Mouse (Mus musculus) E14TG2a.4 (cell line): ENCODE measurements around the gene Pkp2.
A peak's percentile ranks its signal among the peaks of the same experiment; 100 is the strongest.
"Not testable (repeated sequence)": the region's sequence is repeated elsewhere in the genome, so short reads cannot be mapped to it uniquely, and the experiment has no call there.

Experiments
- H3K27me3 ChIP-seq: 2 replicates; pipeline ENCODE4 v1.6.1; 2014; ENCODE audit warnings: low read length, control low read depth; ENCODE audit not compliant: insufficient read depth
- H3K36me3 ChIP-seq: 2 replicates; pipeline ENCODE4 v1.6.1; 2014; ENCODE audit warnings: low read length, control low read depth; ENCODE audit not compliant: insufficient read depth
- H3K4me1 ChIP-seq: replicated peaks from 2 replicates; pipeline ENCODE4 v1.6.1; 2014; ENCODE audit warnings: low read depth, low read length, control low read depth
- H3K4me3 ChIP-seq: replicated peaks from 2 replicates; pipeline ENCODE4 v1.5.1; 2014; ENCODE audit warnings: mild to moderate bottlenecking, low read length
- H3K9me3 ChIP-seq: 2 replicates; pipeline ENCODE4 v1.6.1; 2014; ENCODE audit warnings: low read length, control low read depth
- CTCF ChIP-seq: conservative IDR thresholded peaks from 2 replicates; pipeline ENCODE4 v1.5.1; 2014; ENCODE audit warnings: low read length
- NANOG ChIP-seq: IDR thresholded peaks from 2 replicates; pipeline ENCODE4 v1.6.1; 2014; ENCODE audit warnings: borderline replicate concordance, low read length, mixed read lengths
- POU5F1 ChIP-seq: IDR thresholded peaks from 2 replicates; pipeline ENCODE4 v1.6.1; 2014; ENCODE audit warnings: low read length, borderline replicate concordance

Pkp2 gene

DNA sequence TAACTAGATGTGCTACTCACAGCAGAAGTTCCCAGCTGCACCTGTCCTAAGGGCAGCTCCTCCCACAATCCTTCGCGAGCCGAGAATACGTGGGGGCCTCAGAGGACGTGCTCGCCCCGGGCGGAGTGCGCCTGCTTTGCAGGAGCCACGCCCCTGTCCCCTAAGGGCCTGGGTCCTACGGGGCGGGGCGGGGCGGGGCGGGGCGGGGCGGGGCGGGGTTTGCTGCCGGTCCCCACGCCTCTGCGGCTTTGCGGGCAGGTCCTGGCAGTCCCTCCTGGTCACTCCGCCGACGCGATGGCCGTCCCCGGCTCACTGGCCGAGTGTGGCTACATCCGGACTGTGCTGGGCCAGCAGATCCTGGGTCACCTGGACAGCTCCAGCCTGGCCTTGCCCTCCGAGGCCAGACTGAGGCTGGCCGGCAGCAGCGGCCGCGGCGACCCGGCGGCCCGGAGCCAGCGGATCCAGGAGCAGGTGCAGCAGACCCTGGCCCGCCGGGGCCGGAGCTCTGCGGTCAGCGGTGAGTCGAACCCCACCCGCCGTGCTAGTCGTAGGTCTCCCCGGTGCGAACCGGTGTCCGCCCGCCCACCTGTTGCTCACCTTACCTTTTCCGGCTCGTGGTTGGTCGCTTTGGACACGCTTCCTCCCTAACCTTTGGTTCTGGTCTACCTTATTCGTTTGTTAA is at the start of gene Pkp2:
TSS of gene Pkp2 (plus strand) at position 240 of the 682 bp plus-strand sequence.
- Histone ChIP-seq H3K4me1 (peaks cover 35% of the 10 kb centered on the region), H3K9me3 (no peaks in the 10 kb centered on the region), H3K27me3 (peaks cover 14% of the 10 kb centered on the region), H3K36me3 (peaks cover 3% of the 10 kb centered on the region; the same call in 1 of the 2 replicates), H3K4me3 (peak within 1 kb of the TSS; percentile 94)
- no peak for TF ChIP-seq POU5F1
- no peak for TF ChIP-seq NANOG
- no peak for TF ChIP-seq CTCF

DNA sequence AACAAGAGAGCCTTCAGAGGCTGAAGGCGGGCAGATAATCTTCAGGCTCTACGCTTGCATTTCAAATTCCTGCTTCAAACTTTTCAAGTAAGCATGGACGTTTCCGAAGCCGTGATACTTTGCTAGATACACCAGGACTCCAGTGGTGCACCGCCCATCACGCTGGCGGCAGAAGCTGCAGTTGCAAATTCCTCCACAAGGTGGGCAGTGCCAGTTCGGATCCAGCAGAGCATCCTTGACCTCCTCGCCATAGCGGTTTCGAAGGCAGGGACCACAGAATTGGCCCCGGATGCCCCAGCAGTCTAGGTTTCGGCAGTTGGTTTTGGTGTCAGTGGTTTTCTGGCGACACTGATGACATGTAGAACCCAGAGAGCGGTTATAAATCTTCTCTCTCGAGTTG is 15.7 kb upstream of the Pkp2 start:
- H3K36me3 ChIP-seq: no peaks in the 10 kb centered on the region
- H3K9me3 ChIP-seq: peaks cover 7% of the 10 kb centered on the region
- TF ChIP-seq NANOG (no peak), CTCF (peak; percentile 58), POU5F1 (no peak)
- H3K4me3 ChIP-seq: no peak overlapping the region
- H3K4me1 ChIP-seq: peaks cover 12% of the 10 kb centered on the region; the same call in 1 of the 2 replicates
- peaks cover 26% of the 10 kb centered on the region for H3K27me3 ChIP-seq

DNA sequence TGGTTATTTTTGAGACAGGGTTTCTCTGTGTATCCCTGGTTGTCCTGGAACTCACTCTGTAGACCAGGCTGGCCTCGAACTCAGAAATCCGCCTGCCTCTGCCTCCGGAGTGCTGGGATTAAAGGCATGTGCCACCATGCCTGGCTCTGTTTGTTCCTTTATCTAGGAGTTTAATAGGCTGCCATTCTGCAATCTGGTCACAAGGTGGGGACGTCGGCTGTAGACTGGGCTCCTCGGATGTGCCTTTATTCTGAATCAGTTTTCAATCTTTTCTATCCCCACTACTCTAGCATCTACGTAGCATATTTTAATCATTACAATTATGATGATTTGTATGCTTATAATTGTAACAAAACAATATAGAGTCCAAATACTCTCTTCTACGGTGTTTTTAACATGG is 11.1 kb upstream of the Pkp2 start:
- not testable (repeated sequence) for H3K36me3 ChIP-seq, H3K9me3 ChIP-seq, H3K4me3 ChIP-seq
- H3K27me3 ChIP-seq: peaks cover 24% of the 10 kb centered on the region
- peaks cover 12% of the 10 kb centered on the region; the same call in 1 of the 2 replicates for H3K4me1 ChIP-seq
- peak; percentile 36 for TF ChIP-seq CTCF

DNA sequence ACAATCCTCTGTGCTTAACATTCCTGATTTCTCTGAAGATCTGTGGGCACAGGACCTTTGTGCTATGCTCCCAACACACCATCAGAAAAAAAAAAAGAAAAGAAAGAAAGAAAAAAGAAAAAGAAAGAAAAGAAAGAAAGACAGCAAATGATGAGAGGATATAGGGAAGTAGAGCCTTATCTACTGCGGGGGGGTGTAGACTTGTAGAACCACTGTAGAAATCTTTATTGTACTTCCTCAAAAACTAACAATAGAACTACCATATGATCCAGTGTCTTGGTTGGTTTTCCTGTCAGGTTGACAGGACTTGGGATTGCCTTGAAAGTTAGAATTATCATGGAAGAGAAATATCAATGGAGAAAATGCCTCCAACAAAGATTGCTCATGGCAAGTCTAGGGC is 8.5 kb upstream of the Pkp2 start:
- no peaks in the 10 kb centered on the region for H3K9me3 ChIP-seq
- no peaks in the 10 kb centered on the region for H3K4me1 ChIP-seq
- no peak for TF ChIP-seq CTCF
- no peak for TF ChIP-seq NANOG
- TF ChIP-seq POU5F1: no peak
- 0 out of 2 replicates have a peak, but pooled peaks cover 4% of the 10 kb centered on the region for H3K27me3 ChIP-seq
- H3K4me3 ChIP-seq: no peak overlapping the region
- H3K36me3 ChIP-seq: no peaks in the 10 kb centered on the region

DNA sequence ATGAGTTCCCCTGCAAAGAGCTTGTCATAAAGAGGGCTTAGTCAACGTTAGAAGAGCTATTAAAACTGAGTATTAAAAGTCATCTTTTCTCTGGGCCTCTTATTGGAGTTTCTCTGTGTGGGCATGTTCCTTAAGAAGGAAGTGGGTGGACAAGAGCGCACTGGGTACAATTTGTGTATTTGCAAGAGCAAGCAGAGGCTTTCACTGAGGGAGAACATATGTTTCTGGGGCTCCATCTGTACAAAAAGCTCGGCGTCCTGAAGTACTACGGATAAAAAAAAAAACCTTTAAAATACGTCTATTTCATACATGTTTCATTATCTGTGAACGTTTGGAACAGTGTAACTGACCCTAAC is 417 bp upstream of the Pkp2 start:
- peaks cover 14% of the 10 kb centered on the region for H3K27me3 ChIP-seq
- TF ChIP-seq CTCF: no peak
- TF ChIP-seq POU5F1: no peak
- no peak for TF ChIP-seq NANOG
- H3K36me3 ChIP-seq: peaks cover 3% of the 10 kb centered on the region; the same call in 1 of the 2 replicates
- peak overlapping the region; percentile 94 for H3K4me3 ChIP-seq
- no peaks in the 10 kb centered on the region for H3K9me3 ChIP-seq
- peaks cover 35% of the 10 kb centered on the region for H3K4me1 ChIP-seq

DNA sequence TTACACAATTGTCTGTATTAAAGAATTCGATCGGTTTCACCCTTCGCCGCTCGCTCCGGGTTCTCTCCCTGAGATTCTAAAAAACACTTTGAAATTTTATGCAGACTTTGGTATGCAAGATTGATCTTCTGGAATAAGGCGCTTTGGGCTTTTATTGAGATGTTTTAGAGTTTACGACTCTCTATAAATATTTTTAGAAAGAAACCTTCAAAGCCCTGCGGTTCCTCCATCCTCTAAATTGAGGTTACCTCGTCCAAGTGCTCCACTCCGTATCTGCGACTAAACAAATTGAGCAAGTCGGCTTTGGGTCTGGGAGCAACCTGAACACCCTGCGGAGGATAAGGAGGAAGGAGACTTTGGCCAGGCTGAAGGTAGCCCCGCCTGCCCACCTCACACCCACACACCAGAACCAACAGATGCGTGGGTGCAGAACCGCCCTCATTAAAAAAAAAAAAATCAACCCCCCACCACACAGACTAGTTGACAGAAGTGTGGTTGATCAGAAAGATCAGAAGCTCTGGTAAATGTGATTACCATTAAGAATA is 715 bp downstream of the Pkp2 start:
- no peak for TF ChIP-seq NANOG
- peak overlapping the region; percentile 94 for H3K4me3 ChIP-seq
- peaks cover 14% of the 10 kb centered on the region for H3K27me3 ChIP-seq
- H3K9me3 ChIP-seq: no peaks in the 10 kb centered on the region
- H3K36me3 ChIP-seq: peaks cover 3% of the 10 kb centered on the region; the same call in 1 of the 2 replicates
- H3K4me1 ChIP-seq: peaks cover 35% of the 10 kb centered on the region

DNA sequence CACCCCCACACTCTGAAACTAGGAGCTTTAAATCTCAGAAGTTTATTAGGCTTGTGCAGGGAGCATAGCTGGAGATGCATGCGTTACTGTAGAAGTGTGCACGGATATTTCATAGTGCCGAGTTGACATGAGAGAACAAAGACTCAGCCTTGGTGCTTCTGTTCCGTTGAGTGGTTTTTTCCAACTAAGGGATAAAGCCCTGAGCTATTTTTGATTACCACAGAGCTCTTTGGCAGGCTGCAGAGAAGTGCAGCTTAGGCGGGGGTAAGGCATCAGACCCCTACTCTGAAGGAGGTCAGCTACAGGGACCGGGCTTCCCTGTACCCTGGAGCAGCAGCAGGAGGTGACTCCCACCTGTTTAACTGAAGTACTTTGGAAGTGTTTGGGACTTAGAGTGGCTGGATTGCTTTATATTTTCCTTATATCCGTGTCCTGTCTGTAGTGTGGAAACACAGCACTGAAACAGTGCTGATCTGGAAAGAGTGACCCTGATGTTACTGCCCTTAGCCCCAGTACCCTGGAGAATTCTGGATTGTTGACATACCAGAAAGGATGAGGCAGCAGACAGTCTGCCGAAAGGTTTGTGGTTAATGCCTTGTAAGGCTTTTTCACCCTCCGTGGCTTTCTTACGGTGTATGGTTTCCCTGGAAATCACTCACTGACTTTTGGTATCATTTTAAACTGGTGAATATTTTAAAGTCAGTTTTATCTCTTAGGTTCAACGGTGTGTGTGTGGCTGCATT is 2.7 kb downstream of the Pkp2 start:
- TF ChIP-seq CTCF: no peak
- no peak for TF ChIP-seq POU5F1
- no peak for TF ChIP-seq NANOG
- Histone ChIP-seq H3K9me3 (no peaks in the 10 kb centered on the region), H3K4me3 (no peak overlapping the region), H3K36me3 (peaks cover 3% of the 10 kb centered on the region; the same call in 1 of the 2 replicates), H3K27me3 (peaks cover 14% of the 10 kb centered on the region), H3K4me1 (peaks cover 44% of the 10 kb centered on the region)

DNA sequence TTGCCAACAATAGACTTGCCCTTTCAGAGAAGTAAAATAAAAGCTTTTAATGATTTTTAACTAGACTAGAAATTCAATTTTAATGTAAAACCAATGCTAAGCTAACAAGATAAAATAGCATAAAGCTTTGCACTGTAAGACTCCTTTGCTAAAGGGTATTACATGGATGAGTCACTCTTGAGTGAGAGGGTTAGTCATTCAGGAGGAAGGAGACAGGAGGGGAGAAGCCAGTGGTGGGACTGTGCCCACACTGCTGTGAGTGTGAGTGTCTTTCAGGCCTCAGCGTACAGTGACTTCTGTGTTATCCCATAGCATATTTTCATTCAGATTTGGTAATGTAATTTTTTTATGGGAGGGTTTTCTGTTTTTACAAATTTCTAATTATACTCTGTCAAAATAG is 3.8 kb downstream of the Pkp2 start:
- H3K36me3 ChIP-seq: peaks cover 3% of the 10 kb centered on the region; the same call in 1 of the 2 replicates
- TF ChIP-seq CTCF: no peak
- no peak for TF ChIP-seq POU5F1
- no peak for TF ChIP-seq NANOG
- H3K9me3 ChIP-seq: no peaks in the 10 kb centered on the region
- H3K4me1 ChIP-seq: peaks cover 43% of the 10 kb centered on the region
- H3K4me3 ChIP-seq: no peak overlapping the region
- peaks cover 14% of the 10 kb centered on the region for H3K27me3 ChIP-seq

DNA sequence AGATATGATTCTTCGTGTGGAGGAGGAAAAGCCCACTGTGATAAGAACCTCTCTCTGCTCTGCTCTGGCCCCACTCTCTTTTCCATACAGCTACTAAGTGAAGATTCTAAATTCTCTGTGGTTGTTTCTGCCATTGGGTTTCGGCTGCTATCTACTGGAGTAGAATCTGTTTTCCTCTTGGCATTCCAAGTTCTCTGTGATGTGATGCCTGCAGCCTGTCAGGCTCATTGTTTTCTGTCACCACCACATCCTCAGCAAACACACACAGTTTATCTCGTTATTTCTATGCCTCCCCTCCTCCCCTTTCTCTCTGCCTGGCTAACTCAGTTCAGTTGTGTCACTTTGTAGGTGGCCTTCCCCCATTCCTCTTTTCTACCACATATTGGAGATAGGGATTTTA is 6.7 kb downstream of the Pkp2 start:
- Histone ChIP-seq H3K27me3 (peaks cover 2% of the 10 kb centered on the region; the same call in 1 of the 2 replicates), H3K4me3 (no peak overlapping the region), H3K9me3 (no peaks in the 10 kb centered on the region), H3K4me1 (peaks cover 48% of the 10 kb centered on the region), H3K36me3 (peaks cover 3% of the 10 kb centered on the region; the same call in 1 of the 2 replicates)
- TF ChIP-seq CTCF: no peak
- no peak for TF ChIP-seq NANOG
- no peak for TF ChIP-seq POU5F1
